Mouse (Mus musculus) liver, postnatal 0 days (tissue): ENCODE measurements at regions not wholly inside any gene's neighbourhood (a gene's known extent, or its start where the extent isn't known, plus 50 kb on each side); places are given as distances from the start of the nearest gene placed in this dataset.

Experiments used
- CTCF ChIP-seq: sonication (generic); IDR thresholded peaks from 2 replicates; pipeline ENCODE4 v1.5.1; 2016; ENCODE audit warnings: antibody characterized with exemption, low read depth
- EP300 ChIP-seq: IDR thresholded peaks from 2 replicates; pipeline ENCODE4 v1.6.1; 2016; ENCODE audit warnings: antibody characterized with exemption, low read depth, mild to moderate bottlenecking

- TF ChIP-seq CTCF (no peak), EP300 (no peak)
Measured at GRCm38 (mm10) chr7:72998374-72998773, 376.9 kb upstream of the Rgma start.
